Mouse (Mus musculus): ENCODE results near the gene Rnf166.

DNA sequence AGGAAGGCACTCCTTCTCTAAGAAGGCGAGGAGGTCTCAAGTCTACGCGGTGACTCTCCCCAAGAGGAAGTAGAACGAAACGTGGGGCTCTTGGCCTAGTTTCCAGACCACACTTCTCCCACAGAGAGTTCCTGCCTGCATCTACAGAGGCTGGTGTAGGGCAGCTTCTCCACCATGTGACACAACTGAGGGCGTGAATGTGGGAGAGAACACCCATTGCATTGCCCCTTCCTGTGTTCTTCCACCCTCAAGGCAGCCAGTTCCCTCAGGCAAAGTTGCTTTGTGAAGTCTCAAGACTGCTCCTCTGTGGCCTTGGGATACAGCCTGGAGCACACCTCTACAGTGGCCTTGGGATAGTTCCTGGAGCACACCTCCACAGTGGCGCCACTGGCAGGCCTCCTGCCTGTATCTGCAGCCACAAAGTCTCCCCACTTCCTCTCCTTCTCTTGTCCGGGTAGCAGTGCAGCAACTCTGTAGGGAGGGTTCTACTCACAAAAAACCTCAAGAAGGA lies 1.9 kb downstream of the Rnf166 start:
- TF ChIP-seq CTCF (IDR thresholded peaks at IDR 0.05; ENCODE audit: borderline replicate concordance, insufficient read depth, low read length): no peak
- no peak for TF ChIP-seq POLR2A (IDR thresholded peaks at IDR 0.05; ENCODE audit: low read depth, low read length)
